ENCODE assay signal across 7 mouse cellular contexts in genomic region chr4:98104161-98104560, GRCm38 (mm10).
DNase-seq lines count a peak whose midpoint lies in the region.

No protein-coding gene starts in this region.

- DNase-seq in ovary, adult 18-20 months (ENCODE audit: low spot score): peak; percentile 29
- DNase-seq in ovary, postnatal 14 days (ENCODE audit: low spot score): no peak
- DNase-seq in gastrocnemius, adult 18-20 months (ENCODE audit: low spot score): peak; percentile 90
- DNase-seq in kidney, postnatal 36 days: peak; percentile 32 to 56
- peak; percentile 13 for DNase-seq in urinary bladder, postnatal 25 days (ENCODE audit: low spot score)
- no peak for DNase-seq in layer of hippocampus, postnatal 10 days (ENCODE audit: low spot score in 2 of 2)
- no peak for DNase-seq in embryo, embryonic 10 days (ENCODE audit: low spot score)

Comparison
In these comparisons a context has a peak if more than half of its experiments do, and no peak if none do; other contexts are left out.
1. DNase-seq: peak in ovary, adult 18-20 months (single experiment), gastrocnemius, adult 18-20 months (single experiment), kidney, postnatal 36 days (2 of 2) and urinary bladder, postnatal 25 days (single experiment); none in ovary, postnatal 14 days (single experiment), layer of hippocampus, postnatal 10 days (0 of 2) and embryo, embryonic 10 days (single experiment).